Comparison of ENCODE assay signal across 14 mouse cellular contexts in the genomic region with DNA sequence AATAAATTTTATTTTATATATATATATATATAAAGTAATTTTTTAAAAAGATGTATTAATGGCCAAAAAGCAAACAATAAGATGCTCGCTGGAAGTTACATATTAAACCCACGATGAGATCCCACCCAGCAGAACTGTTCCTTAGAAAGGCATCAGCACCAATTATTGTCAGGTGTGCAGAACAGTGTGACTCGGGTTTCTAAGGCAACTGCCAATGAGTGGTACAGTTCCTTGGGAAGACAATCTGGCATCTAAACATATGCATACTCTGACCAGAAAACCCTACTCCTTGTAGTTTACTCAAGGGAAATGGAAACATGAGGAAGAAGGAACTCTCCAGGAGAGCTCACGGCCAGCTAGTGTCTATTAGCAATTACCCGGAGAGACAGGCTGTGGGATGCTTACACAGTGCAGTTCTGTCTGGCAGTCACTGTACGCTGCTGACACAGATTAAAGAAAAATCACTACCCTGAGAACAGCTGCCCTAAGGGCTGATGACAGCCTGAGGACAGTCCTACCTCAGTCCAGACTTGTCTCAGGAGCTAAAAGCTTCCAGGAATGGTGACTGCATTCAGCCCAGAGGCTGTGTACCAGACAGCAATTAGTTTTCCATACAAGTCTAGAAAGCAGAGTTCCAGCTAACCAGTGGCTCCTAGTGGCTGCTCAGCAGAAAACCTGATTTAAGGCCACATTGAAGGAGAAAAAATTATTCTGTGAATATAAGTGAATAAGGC. TPM values are rescaled to one million over a fixed set of nuclear protein-coding genes. Genes with fewer than 3 reads are reported as not detected.
A peak's percentile ranks its signal among the peaks of the same experiment; 100 is the strongest.
DNase-seq lines count a peak whose midpoint lies in the region; ATAC-seq and TF ChIP-seq lines count a peak whose summit lies in the region.
"Had no signal": no experiment of that assay in that cellular context is flagged by ENCODE, and none has a peak within 500 bp of the region (broad histone marks: within the 10 kb centered on the region; RNA-seq: fewer than 3 reads in every experiment).

No protein-coding gene starts in this region.

- no peak overlapping the region for H3K4me2 ChIP-seq in forebrain, embryonic 13.5 days
- H3K4me2 ChIP-seq in limb, embryonic 14.5 days (replicated peaks; ENCODE audit: low read depth, low read length, severe bottlenecking), result no peak overlapping the region
- H3K4me2 ChIP-seq in midbrain, postnatal 0 days (ENCODE audit: low read depth, low read length, poor library complexity, severe bottlenecking), result no peak overlapping the region

- WGBS in forebrain, embryonic 13.5 days, result 89% methylated on average over 6 of the region's 6 CpGs
- 95% methylated on average over 6 of the region's 6 CpGs for WGBS in forebrain, embryonic 10.5 days
- 80% methylated on average over 6 of the region's 6 CpGs for WGBS in limb, embryonic 14.5 days
- WGBS in limb, embryonic 10.5 days, result 87% methylated on average over 6 of the region's 6 CpGs
- 72% methylated on average over 6 of the region's 6 CpGs for WGBS in midbrain, postnatal 0 days

- DNase-seq in forebrain, embryonic 10.5 days (ENCODE audit: extremely low spot score, low spot score), result no peak
- DNase-seq in limb, embryonic 14.5 days (ENCODE audit: low spot score), result peak; percentile 50
- no peak for DNase-seq in limb, embryonic 10.5 days (ENCODE audit: low spot score)
- peak; percentile 79 for DNase-seq in brain, adult 2 months (ENCODE audit: low read depth, low spot score)
- DNase-seq in midbrain, postnatal 0 days (ENCODE audit: low spot score), result peak; percentile 65
- no peak for DNase-seq in gastrocnemius, adult 18-20 months (ENCODE audit: low spot score)
- DNase-seq: adrenal gland, postnatal 25 days; right cerebral cortex, adult 18-20 months had no signal

- TF ChIP-seq CTCF in midbrain, postnatal 0 days (IDR thresholded peaks at IDR 0.05), result peak; percentile 69

- H3K9ac ChIP-seq in forebrain, embryonic 13.5 days, result no peak overlapping the region
- H3K9ac ChIP-seq in limb, embryonic 14.5 days (ENCODE audit: low read depth, low read length, severe bottlenecking), result no peak overlapping the region
- H3K9ac ChIP-seq in midbrain, postnatal 0 days (replicated peaks; ENCODE audit: low read length, poor library complexity, severe bottlenecking), result no peak overlapping the region

- no peak for TF ChIP-seq POLR2A in limb, embryonic 14.5 days (IDR thresholded peaks at IDR 0.05; ENCODE audit: borderline replicate concordance, extremely low read depth, insufficient read depth, insufficient read length)

- no peak overlapping the region for H3K4me3 ChIP-seq in forebrain, embryonic 13.5 days
- no peak overlapping the region for H3K4me3 ChIP-seq in forebrain, embryonic 10.5 days
- no peak overlapping the region for H3K4me3 ChIP-seq in limb, embryonic 14.5 days (replicated peaks; ENCODE audit: low read length)
- no peak overlapping the region for H3K4me3 ChIP-seq in limb, embryonic 10.5 days
- no peak overlapping the region for H3K4me3 ChIP-seq in midbrain, postnatal 0 days (ENCODE audit: low read depth, low read length)

- H3K36me3 ChIP-seq in forebrain, embryonic 13.5 days (ENCODE audit: poor library complexity, severe bottlenecking), result peaks cover 21% of the 10 kb centered on the region
- H3K36me3 ChIP-seq in forebrain, embryonic 10.5 days (replicated peaks), result peaks cover 76% of the 10 kb centered on the region
- peaks cover 18% of the 10 kb centered on the region for H3K36me3 ChIP-seq in limb, embryonic 14.5 days (ENCODE audit: control insufficient read depth, insufficient read depth, low read length)
- peaks cover 66% of the 10 kb centered on the region for H3K36me3 ChIP-seq in limb, embryonic 10.5 days
- H3K36me3 ChIP-seq in midbrain, postnatal 0 days (ENCODE audit: insufficient read depth, low read length), result 0 out of 2 replicates have a peak, but pooled peaks cover 5% of the 10 kb centered on the region

- H3K27me3 ChIP-seq in forebrain, embryonic 13.5 days, result no peaks in the 10 kb centered on the region
- no peaks in the 10 kb centered on the region for H3K27me3 ChIP-seq in forebrain, embryonic 10.5 days (ENCODE audit: poor library complexity, severe bottlenecking)
- no peaks in the 10 kb centered on the region for H3K27me3 ChIP-seq in limb, embryonic 14.5 days (ENCODE audit: control insufficient read depth, insufficient read depth, low read length)
- H3K27me3 ChIP-seq in limb, embryonic 10.5 days (ENCODE audit: low read depth, poor library complexity, severe bottlenecking), result no peaks in the 10 kb centered on the region
- H3K27me3 ChIP-seq in midbrain, postnatal 0 days (ENCODE audit: insufficient read depth, low read length), result no peaks in the 10 kb centered on the region

- ATAC-seq in forebrain, embryonic 13.5 days, result peak; percentile 59
- no peak for ATAC-seq in limb, embryonic 14.5 days (ENCODE audit: low FRiP score, low read depth)
- ATAC-seq in midbrain, postnatal 0 days (ENCODE audit: low FRiP score), result peak; percentile 77
- no peak for ATAC-seq in monocyte, adult 5-6 weeks (replicated peaks; ENCODE audit: insufficient number of reproducible peaks, low FRiP score, low TSS enrichment, poor library complexity, severe bottlenecking)

- no peaks in the 10 kb centered on the region; the same call in 1 of the 2 replicates for H3K4me1 ChIP-seq in forebrain, embryonic 13.5 days
- no peaks in the 10 kb centered on the region for H3K4me1 ChIP-seq in forebrain, embryonic 10.5 days
- 0 out of 2 replicates have a peak, but pooled peaks cover 5% of the 10 kb centered on the region for H3K4me1 ChIP-seq in limb, embryonic 14.5 days (ENCODE audit: control insufficient read depth, insufficient read depth, low read length)
- H3K4me1 ChIP-seq in limb, embryonic 10.5 days, result no peaks in the 10 kb centered on the region
- no peaks in the 10 kb centered on the region for H3K4me1 ChIP-seq in midbrain, postnatal 0 days (ENCODE audit: insufficient read depth, low read length)

- peaks cover 5% of the 10 kb centered on the region for H3K9me3 ChIP-seq in forebrain, embryonic 13.5 days (replicated peaks)
- H3K9me3 ChIP-seq in forebrain, embryonic 10.5 days, result peaks cover 18% of the 10 kb centered on the region; the same call in 1 of the 2 replicates
- H3K9me3 ChIP-seq in limb, embryonic 14.5 days (ENCODE audit: control insufficient read depth, low read length), result 0 out of 2 replicates have a peak, but pooled peaks cover 8% of the 10 kb centered on the region
- H3K9me3 ChIP-seq in limb, embryonic 10.5 days (replicated peaks), result no peaks in the 10 kb centered on the region
- H3K9me3 ChIP-seq in midbrain, postnatal 0 days (ENCODE audit: low read length), result no peaks in the 10 kb centered on the region

- H3K27ac ChIP-seq in forebrain, embryonic 13.5 days, result no peak overlapping the region
- H3K27ac ChIP-seq in forebrain, embryonic 10.5 days, result no peak overlapping the region
- H3K27ac ChIP-seq in limb, embryonic 14.5 days (replicated peaks; ENCODE audit: low read depth, low read length), result no peak overlapping the region
- H3K27ac ChIP-seq in limb, embryonic 10.5 days, result no peak overlapping the region
- H3K27ac ChIP-seq in midbrain, postnatal 0 days (ENCODE audit: low read depth, low read length), result no peak overlapping the region

RNA-seq across cellular contexts. Expression of a gene that starts 9.9 kb away (rescaled TPM):
- polyA plus RNA-seq in forebrain, embryonic 13.5 days (2015; fragmentation: Nextera tagmentation; extraction: Ambion mirVana), result 3.0 and 4.1 TPM in 2 replicates
- 4.5 and 5.4 TPM in 2 replicates for polyA plus RNA-seq in forebrain, embryonic 10.5 days (2016; fragmentation: Nextera tagmentation; extraction: Ambion mirVana)
- polyA plus RNA-seq in limb, embryonic 14.5 days (2012; rRNA removed), result 62.4 and 77.4 TPM in 2 replicates
- polyA plus RNA-seq in limb, embryonic 14.5 days (2014; fragmentation: Nextera tagmentation; extraction: Ambion mirVana), result 8.6 and 10.8 TPM in 2 replicates
- 6.3 and 7.2 TPM in 2 replicates for polyA plus RNA-seq in limb, embryonic 10.5 days (2016; fragmentation: Nextera tagmentation; extraction: Ambion mirVana)
- 31.0 and 37.2 TPM in 2 replicates for total RNA-seq in midbrain, postnatal 0 days (2014; rRNA removed)
- 2.1 and 2.5 TPM in 2 replicates for polyA plus RNA-seq in midbrain, postnatal 0 days (2015; fragmentation: Nextera tagmentation; extraction: Ambion mirVana)
- total RNA-seq in monocyte, adult 5-6 weeks (2017), result not detected in 3 replicates
- 1 to 10 TPM; 2.7 to 4.1 TPM for total RNA-seq in gastrocnemius, adult 18-20 months (2021)
- total RNA-seq: common myeloid progenitor, adult 5-6 weeks had no signal

RNA-seq across cellular contexts. Expression of a gene that starts 27.9 kb away (rescaled TPM):
- polyA plus RNA-seq in forebrain, embryonic 13.5 days (2015; fragmentation: Nextera tagmentation; extraction: Ambion mirVana), result not detected in 2 replicates
- not detected in 2 replicates for polyA plus RNA-seq in forebrain, embryonic 10.5 days (2016; fragmentation: Nextera tagmentation; extraction: Ambion mirVana)
- not detected in 2 replicates for polyA plus RNA-seq in limb, embryonic 14.5 days (2012; rRNA removed)
- not detected in 2 replicates for polyA plus RNA-seq in limb, embryonic 14.5 days (2014; fragmentation: Nextera tagmentation; extraction: Ambion mirVana)
- polyA plus RNA-seq in limb, embryonic 10.5 days (2016; fragmentation: Nextera tagmentation; extraction: Ambion mirVana), result not detected in 2 replicates
- total RNA-seq in midbrain, postnatal 0 days (2014; rRNA removed), result not detected in 2 replicates
- not detected in 2 replicates for polyA plus RNA-seq in midbrain, postnatal 0 days (2015; fragmentation: Nextera tagmentation; extraction: Ambion mirVana)
- not detected in 3 replicates for total RNA-seq in monocyte, adult 5-6 weeks (2017)
- total RNA-seq in gastrocnemius, adult 18-20 months (2021), result not detected
- total RNA-seq: adrenal gland, postnatal 25 days; common myeloid progenitor, adult 5-6 weeks; left cerebral cortex, postnatal 10 days had no signal
- polyA plus RNA-seq: gonadal fat pad, adult 2 months; intestine, embryonic 14.5 days had no signal

RNA-seq across cellular contexts. Expression of a gene that starts 46.2 kb away (rescaled TPM):
- 222 and 242 TPM in 2 replicates for polyA plus RNA-seq in forebrain, embryonic 13.5 days (2015; fragmentation: Nextera tagmentation; extraction: Ambion mirVana)
- polyA plus RNA-seq in forebrain, embryonic 10.5 days (2016; fragmentation: Nextera tagmentation; extraction: Ambion mirVana), result 296 and 309 TPM in 2 replicates
- 132 and 147 TPM in 2 replicates for polyA plus RNA-seq in limb, embryonic 14.5 days (2012; rRNA removed)
- 182 and 195 TPM in 2 replicates for polyA plus RNA-seq in limb, embryonic 14.5 days (2014; fragmentation: Nextera tagmentation; extraction: Ambion mirVana)
- 297 and 310 TPM in 2 replicates for polyA plus RNA-seq in limb, embryonic 10.5 days (2016; fragmentation: Nextera tagmentation; extraction: Ambion mirVana)
- 142 and 145 TPM in 2 replicates for total RNA-seq in midbrain, postnatal 0 days (2014; rRNA removed)
- polyA plus RNA-seq in midbrain, postnatal 0 days (2015; fragmentation: Nextera tagmentation; extraction: Ambion mirVana), result 119 and 120 TPM in 2 replicates
- 107 to 120 TPM (median 115 TPM) in 3 replicates for total RNA-seq in monocyte, adult 5-6 weeks (2017)
- total RNA-seq in gastrocnemius, adult 18-20 months (2021), result 10 to 100 TPM; 32.8 to 37.1 TPM

Comparison
In these comparisons a context has a peak if more than half of its experiments do, and no peak if none do; other contexts are left out.
1. DNase-seq: peak in limb, embryonic 14.5 days (single experiment), brain, adult 2 months (single experiment) and midbrain, postnatal 0 days (single experiment); none in forebrain, embryonic 10.5 days (single experiment), limb, embryonic 10.5 days (single experiment) and gastrocnemius, adult 18-20 months (single experiment).
2. ATAC-seq: peak in forebrain, embryonic 13.5 days (single experiment) and midbrain, postnatal 0 days (single experiment); none in limb, embryonic 14.5 days (single experiment) and monocyte, adult 5-6 weeks (single experiment).